Mouse (Mus musculus) forebrain, embryonic 11.5 days (tissue): Measurements from ENCODE around the gene Olfr374. TPM values are rescaled to one million over a fixed set of nuclear protein-coding genes. Genes with fewer than 3 reads are reported as not detected.

Experiments
- ATAC-seq: fragments of 200-750 bp; cut with Nextera tagmentation; replicated peaks from 2 replicates; pipeline ENCODE4 v1.8.0; 2017; ENCODE audit warnings: moderate TSS enrichment; ENCODE audit not compliant: low FRiP score
- DNase-seq: peaks from one replicate; pipeline ENCODE4 v3.0.0-alpha.2; 2017; ENCODE audit warnings: low spot score
- H3K27ac ChIP-seq: fragments of 300-500 bp; sonication (generic); 2 replicates; pipeline ENCODE4 v1.5.1; 2014; ENCODE audit warnings: low read depth, low read length
- H3K27me3 ChIP-seq: fragments of 300-500 bp; sonication (generic); 2 replicates; pipeline ENCODE4 v1.6.1; 2014; ENCODE audit warnings: mild to moderate bottlenecking, low read length, mixed read lengths; ENCODE audit not compliant: control insufficient read depth, insufficient read depth
- H3K36me3 ChIP-seq: fragments of 300-500 bp; sonication (generic); 2 replicates; pipeline ENCODE4 v1.6.1; 2014; ENCODE audit warnings: mild to moderate bottlenecking, low read length, moderate library complexity, mixed read lengths; ENCODE audit not compliant: control insufficient read depth, insufficient read depth
- H3K4me1 ChIP-seq: fragments of 300-500 bp; sonication (generic); replicated peaks from 2 replicates; pipeline ENCODE4 v1.6.1; 2014; ENCODE audit warnings: low read length, mixed read lengths; ENCODE audit not compliant: control insufficient read depth, insufficient read depth
- H3K4me2 ChIP-seq: fragments of 300-500 bp; sonication (generic); 2 replicates; pipeline ENCODE4 v1.6.1; 2014; ENCODE audit warnings: low read depth, mild to moderate bottlenecking, low read length, moderate library complexity, mixed read lengths; ENCODE audit not compliant: severe bottlenecking
- H3K4me3 ChIP-seq: fragments of 300-500 bp; sonication (generic); 2 replicates; pipeline ENCODE4 v1.5.1; 2014; ENCODE audit warnings: low read depth, low read length
- H3K9ac ChIP-seq: fragments of 300-500 bp; sonication (generic); 2 replicates; pipeline ENCODE4 v1.6.1; 2014; ENCODE audit warnings: low read length
- H3K9me3 ChIP-seq: fragments of 300-500 bp; sonication (generic); 2 replicates; pipeline ENCODE4 v1.6.1; 2016; ENCODE audit warnings: low read length, mixed read lengths; ENCODE audit not compliant: control insufficient read depth
- WGBS: fragments of 180-500 bp; shearing (Covaris S2); extraction: QIAGEN DNeasy Blood & Tissue Kit; methylation state at CpG from one replicate; pipeline ENCODE4 v1.1.7; 2014; 5-methylcytosine and 5-hydroxymethylcytosine counted together
- polyA plus RNA-seq: library from polyadenylated mRNA; unstranded; fragments of >200 nt; fragmentation: Nextera tagmentation; extraction: Ambion mirVana; gene quantifications from 2 replicates; pipeline ENCODE4 v1.2.1, GENCODE M21; 2014

Olfr374 gene
- polyA plus RNA-seq, 1 experiment from 2014 or later, result not detected

DNA sequence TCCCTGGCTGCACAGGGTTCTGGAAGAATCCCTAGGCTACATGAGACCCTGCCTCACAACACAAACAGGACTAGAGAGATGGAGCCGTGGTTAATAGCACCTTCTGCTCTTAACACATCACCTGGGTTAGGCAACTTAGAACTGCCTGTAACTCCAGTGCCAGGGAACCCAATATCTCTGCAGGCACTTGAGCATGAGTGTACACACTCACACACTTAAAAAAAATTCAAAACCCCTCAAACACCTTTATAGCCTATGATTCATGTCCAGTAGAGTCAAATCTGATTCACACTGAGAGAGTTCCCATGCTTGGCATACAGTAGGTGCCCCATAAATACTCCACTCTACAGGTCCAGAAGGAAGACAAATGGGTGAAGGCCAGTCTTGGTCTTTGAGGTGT, 25.6 kb downstream of the Olfr374 start:
- Histone ChIP-seq H3K27ac (no peak overlapping the region), H3K9ac (no peak overlapping the region), H3K4me3 (no peak overlapping the region), H3K36me3 (no peaks in the 10 kb centered on the region), H3K4me2 (no peak overlapping the region), H3K27me3 (no peaks in the 10 kb centered on the region), H3K4me1 (peaks cover 4% of the 10 kb centered on the region; the same call in 1 of the 2 replicates), H3K9me3 (no peaks in the 10 kb centered on the region)
- ATAC-seq (no peak), DNase-seq (no peak)
- 83% methylated on average over 1 of the region's 1 CpGs for WGBS

DNA sequence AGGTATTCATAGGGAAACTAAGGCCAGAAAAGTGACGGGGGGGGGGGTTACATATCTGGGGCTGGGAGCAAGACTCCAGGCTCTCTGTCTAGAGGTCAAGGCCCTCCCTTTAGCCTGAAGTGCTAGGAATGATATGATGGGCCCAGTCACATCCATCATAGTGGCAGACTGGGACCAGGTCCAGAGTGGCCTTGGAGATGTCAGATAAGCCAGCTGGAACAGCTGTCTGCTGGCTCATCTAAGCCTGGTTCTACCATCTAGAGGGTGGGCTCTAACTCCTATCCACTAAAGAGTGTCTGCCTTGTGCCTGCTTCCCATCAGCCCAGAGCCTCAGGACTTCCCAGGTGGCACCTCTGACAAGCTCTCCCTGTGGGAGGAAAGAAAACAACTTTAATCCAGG, 26.1 kb downstream of the Olfr374 start:
- DNase-seq, result no peak
- WGBS, result 84% methylated on average over 1 of the region's 1 CpGs
- Histone ChIP-seq H3K27me3 (no peaks in the 10 kb centered on the region), H3K27ac (no peak overlapping the region), H3K4me1 (peaks cover 4% of the 10 kb centered on the region; the same call in 1 of the 2 replicates), H3K4me3 (no peak overlapping the region), H3K9me3 (no peaks in the 10 kb centered on the region), H3K9ac (no peak overlapping the region), H3K4me2 (no peak overlapping the region), H3K36me3 (no peaks in the 10 kb centered on the region)
- no peak for ATAC-seq

- no peak overlapping the region for H3K9ac ChIP-seq
- H3K4me1 ChIP-seq, result peaks cover 4% of the 10 kb centered on the region; the same call in 1 of the 2 replicates
- ATAC-seq, result no peak
- H3K27me3 ChIP-seq, result no peaks in the 10 kb centered on the region
- DNase-seq, result no peak
- H3K4me3 ChIP-seq, result no peak overlapping the region
- H3K27ac ChIP-seq, result no peak overlapping the region
- H3K36me3 ChIP-seq, result peaks cover 2% of the 10 kb centered on the region; the same call in 1 of the 2 replicates
- no peaks in the 10 kb centered on the region for H3K9me3 ChIP-seq
- WGBS, result 64% methylated on average over 1 of the region's 1 CpGs
- no peak overlapping the region for H3K4me2 ChIP-seq
Measured at GRCm38 (mm10) chr8:72133507-72133906, 26.7 kb downstream of the Olfr374 start.

- Histone ChIP-seq H3K9ac (peak within 1 kb of the TSS; percentile 96), H3K9me3 (no peaks in the 10 kb centered on the region), H3K27me3 (no peaks in the 10 kb centered on the region), H3K4me1 (peaks cover 4% of the 10 kb centered on the region; the same call in 1 of the 2 replicates), H3K4me2 (peak within 1 kb of the TSS; percentile 89), H3K4me3 (peak within 1 kb of the TSS; percentile 76), H3K36me3 (peaks cover 5% of the 10 kb centered on the region; the same call in 1 of the 2 replicates), H3K27ac (peak within 1 kb of the TSS; percentile 95)
- under 1% methylated on average over 42 of the region's 49 CpGs for WGBS
- DNase-seq (peak; percentile 92), ATAC-seq (peak; percentile 87)
Measured at GRCm38 (mm10) chr8:72134756-72135445, 28.1 kb downstream of the Olfr374 start, which contains the start of gene Tpm4. Gene Tpm4 (plus strand): TSS chr8:72134975.

GRCm38 (mm10) chr8:72135446-72136301, 28.8 kb downstream of the Olfr374 start:
- peak overlapping the region; percentile 96 for H3K9ac ChIP-seq
- H3K27me3 ChIP-seq, result no peaks in the 10 kb centered on the region
- peaks cover 4% of the 10 kb centered on the region; the same call in 1 of the 2 replicates for H3K4me1 ChIP-seq
- peak; percentile 88 for DNase-seq
- H3K4me3 ChIP-seq, result peak overlapping the region; percentile 76
- peak overlapping the region; percentile 89 for H3K4me2 ChIP-seq
- peak overlapping the region; percentile 95 for H3K27ac ChIP-seq
- H3K36me3 ChIP-seq, result peaks cover 5% of the 10 kb centered on the region; the same call in 1 of the 2 replicates
- WGBS, result under 1% methylated on average over 62 of the region's 62 CpGs
- no peaks in the 10 kb centered on the region for H3K9me3 ChIP-seq
- ATAC-seq, result peak; percentile 81

GRCm38 (mm10) chr8:72136302-72136978, 29.6 kb downstream of the Olfr374 start:
- H3K36me3 ChIP-seq, result peaks cover 5% of the 10 kb centered on the region; the same call in 1 of the 2 replicates
- peak overlapping the region; percentile 95 for H3K27ac ChIP-seq
- ATAC-seq, result peak; percentile 13; the same call in 1 of the 2 replicates
- H3K27me3 ChIP-seq, result no peaks in the 10 kb centered on the region
- peak overlapping the region; percentile 89 for H3K4me2 ChIP-seq
- no peaks in the 10 kb centered on the region for H3K9me3 ChIP-seq
- H3K4me3 ChIP-seq, result peak overlapping the region; percentile 76
- peak overlapping the region; percentile 96 for H3K9ac ChIP-seq
- DNase-seq, result peak; percentile 74
- 2% methylated on average over 18 of the region's 18 CpGs for WGBS
- H3K4me1 ChIP-seq, result peaks cover 4% of the 10 kb centered on the region; the same call in 1 of the 2 replicates

DNA sequence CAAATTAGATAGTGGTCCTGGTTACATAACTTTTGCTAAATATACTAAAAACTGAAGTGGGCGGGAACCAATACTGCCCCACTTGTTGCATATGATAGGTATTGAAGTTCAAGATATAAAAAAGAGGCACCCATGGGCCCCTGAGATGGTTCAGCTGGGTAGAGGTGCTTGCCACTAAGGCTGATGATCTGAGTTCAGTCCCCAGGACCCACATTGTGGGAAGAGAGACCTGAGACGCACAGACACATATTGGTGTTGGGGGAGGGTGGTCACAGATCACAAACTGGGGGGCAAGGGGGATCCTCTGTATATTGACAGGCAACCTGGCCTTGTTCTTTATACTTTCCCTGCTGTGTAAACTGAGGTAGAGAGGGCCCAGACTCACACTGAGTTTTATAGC, 30.6 kb downstream of the Olfr374 start:
- DNase-seq (no peak), ATAC-seq (no peak)
- Histone ChIP-seq H3K4me2 (peak overlapping the region; percentile 89; the same call in 1 of the 2 replicates), H3K9me3 (no peaks in the 10 kb centered on the region), H3K27me3 (no peaks in the 10 kb centered on the region), H3K27ac (no peak overlapping the region), H3K9ac (no peak overlapping the region), H3K4me1 (peaks cover 4% of the 10 kb centered on the region; the same call in 1 of the 2 replicates), H3K4me3 (no peak overlapping the region), H3K36me3 (peaks cover 5% of the 10 kb centered on the region; the same call in 1 of the 2 replicates)
- 94% methylated on average over 2 of the region's 2 CpGs for WGBS

DNA sequence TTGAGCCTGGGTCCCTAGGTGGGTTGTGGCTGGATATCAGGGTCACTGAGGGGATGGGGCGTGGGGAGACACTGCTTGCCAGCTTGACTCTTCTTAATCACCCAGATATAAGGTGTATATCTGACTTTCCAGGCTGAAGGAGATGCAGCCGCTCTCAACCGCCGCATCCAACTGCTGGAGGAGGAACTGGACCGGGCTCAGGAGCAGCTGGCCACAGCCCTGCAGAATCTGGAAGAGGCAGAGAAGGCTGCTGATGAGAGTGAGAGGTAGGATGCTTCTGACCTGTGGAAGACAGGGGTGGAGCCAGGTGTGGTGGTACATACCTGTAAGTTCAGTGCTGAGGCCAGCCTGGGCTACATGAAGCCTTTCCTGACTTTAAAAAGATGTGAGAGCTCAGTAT, 31.6 kb downstream of the Olfr374 start:
- Histone ChIP-seq H3K9ac (no peak overlapping the region), H3K4me2 (no peak overlapping the region), H3K4me1 (peaks cover 4% of the 10 kb centered on the region; the same call in 1 of the 2 replicates), H3K4me3 (no peak overlapping the region), H3K27me3 (no peaks in the 10 kb centered on the region), H3K36me3 (peaks cover 5% of the 10 kb centered on the region; the same call in 1 of the 2 replicates), H3K27ac (no peak overlapping the region), H3K9me3 (no peaks in the 10 kb centered on the region)
- ATAC-seq (no peak), DNase-seq (no peak)
- 94% methylated on average over 5 of the region's 5 CpGs for WGBS
